In the genomic region with DNA sequence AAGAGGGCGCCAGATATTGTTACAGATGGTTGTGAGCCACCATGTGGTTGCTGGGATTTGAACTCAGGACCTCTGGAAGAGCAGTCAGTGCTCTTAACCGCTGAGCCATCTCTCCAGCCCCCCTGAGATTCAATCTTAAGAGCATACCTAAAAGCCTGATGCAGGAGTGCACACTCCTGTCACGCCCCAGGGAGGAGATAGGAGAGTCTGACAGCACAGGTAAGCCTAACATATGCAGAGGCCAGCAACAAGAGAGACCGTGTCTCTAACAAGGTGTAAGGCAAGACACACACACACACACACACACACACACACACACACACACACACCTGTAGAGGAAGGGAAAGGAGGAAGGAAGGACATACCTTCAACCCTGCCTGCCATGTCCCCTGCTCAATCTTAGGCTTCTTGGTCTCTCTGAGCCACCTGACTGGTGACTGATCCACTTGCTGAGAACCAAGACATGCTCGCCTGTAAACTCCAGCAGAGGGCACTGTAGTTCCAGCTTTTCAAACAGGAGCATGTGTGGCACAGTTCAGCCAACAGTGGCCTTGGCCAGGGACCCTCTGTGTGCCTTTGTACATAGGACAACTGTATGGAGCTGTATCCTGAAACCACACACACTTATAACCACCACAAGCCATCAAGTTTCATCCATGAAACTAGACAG, we compare ENCODE assay signal across 8 mouse cellular contexts. TPM values are rescaled to one million over a fixed set of nuclear protein-coding genes. Genes with fewer than 3 reads are reported as not detected.
A peak's percentile ranks its signal among the peaks of the same experiment; 100 is the strongest.
DNase-seq lines count a peak whose midpoint lies in the region; ATAC-seq lines count a peak whose summit lies in the region.

No protein-coding gene starts in this region.

- peak; percentile 62 for ATAC-seq in embryonic facial prominence, embryonic 13.5 days (ENCODE audit: insufficient number of reproducible peaks, insufficient read depth, low FRiP score, low TSS enrichment, low read depth)
- ATAC-seq in heart, embryonic 12.5 days (ENCODE audit: insufficient number of reproducible peaks, low FRiP score): peak; percentile 74
- ATAC-seq in liver, embryonic 11.5 days (replicated peaks; ENCODE audit: low FRiP score): peak; percentile 80

- no peak overlapping the region for H3K9ac ChIP-seq in embryonic facial prominence, embryonic 13.5 days
- 0 out of 2 replicates have a peak overlapping the region, but pooled peaks have one; percentile 41 for H3K9ac ChIP-seq in heart, embryonic 12.5 days
- H3K9ac ChIP-seq in liver, embryonic 11.5 days (ENCODE audit: low read depth, low read length): no peak overlapping the region

- 43% methylated on average over 5 of the region's 5 CpGs for WGBS in embryonic facial prominence, embryonic 13.5 days
- 37% methylated on average over 5 of the region's 5 CpGs for WGBS in heart, embryonic 12.5 days
- 35% methylated on average over 5 of the region's 5 CpGs for WGBS in liver, embryonic 11.5 days

- H3K27me3 ChIP-seq in embryonic facial prominence, embryonic 13.5 days: no peaks in the 10 kb centered on the region
- 0 out of 2 replicates have a peak, but pooled peaks cover 3% of the 10 kb centered on the region for H3K27me3 ChIP-seq in heart, embryonic 12.5 days (replicated peaks)
- no peaks in the 10 kb centered on the region; the same call in 1 of the 2 replicates for H3K27me3 ChIP-seq in liver, embryonic 11.5 days (replicated peaks; ENCODE audit: control insufficient read depth, insufficient read depth, low read length)

- no peaks in the 10 kb centered on the region for H3K9me3 ChIP-seq in embryonic facial prominence, embryonic 13.5 days
- H3K9me3 ChIP-seq in heart, embryonic 12.5 days (replicated peaks): no peaks in the 10 kb centered on the region
- H3K9me3 ChIP-seq in liver, embryonic 11.5 days (ENCODE audit: control insufficient read depth, low read length): no peaks in the 10 kb centered on the region

- H3K4me3 ChIP-seq in embryonic facial prominence, embryonic 13.5 days: no peak overlapping the region
- no peak overlapping the region for H3K4me3 ChIP-seq in heart, embryonic 12.5 days
- H3K4me3 ChIP-seq in liver, embryonic 11.5 days (ENCODE audit: low read depth, low read length): no peak overlapping the region

- H3K36me3 ChIP-seq in embryonic facial prominence, embryonic 13.5 days: no peaks in the 10 kb centered on the region
- no peaks in the 10 kb centered on the region for H3K36me3 ChIP-seq in heart, embryonic 12.5 days
- H3K36me3 ChIP-seq in liver, embryonic 11.5 days (ENCODE audit: control insufficient read depth, insufficient read depth, low read length): no peaks in the 10 kb centered on the region

- H3K27ac ChIP-seq in embryonic facial prominence, embryonic 13.5 days: no peak overlapping the region
- H3K27ac ChIP-seq in heart, embryonic 12.5 days (ENCODE audit: poor library complexity, severe bottlenecking): no peak overlapping the region
- no peak overlapping the region for H3K27ac ChIP-seq in liver, embryonic 11.5 days (ENCODE audit: low read depth, low read length)

- H3K4me1 ChIP-seq in embryonic facial prominence, embryonic 13.5 days: no peaks in the 10 kb centered on the region
- peaks cover 16% of the 10 kb centered on the region for H3K4me1 ChIP-seq in heart, embryonic 12.5 days (replicated peaks)
- no peaks in the 10 kb centered on the region for H3K4me1 ChIP-seq in liver, embryonic 11.5 days (replicated peaks; ENCODE audit: control insufficient read depth, insufficient read depth, low read length)

- peak; percentile 90 for DNase-seq in CD4-positive, CD25-positive, alpha-beta regulatory T cell, adult 2 months (ENCODE audit: low read depth, low spot score)
- peak; percentile 67 to 77 for DNase-seq in adrenal gland, postnatal 36 days
- DNase-seq in kidney, postnatal 10 days: peak; percentile 90
- peak; percentile 60 for DNase-seq in liver, embryonic 11.5 days (ENCODE audit: low spot score)
- DNase-seq in neural tube, embryonic 10.5 days (ENCODE audit: extremely low spot score, low spot score): peak; percentile 75
- peak; percentile 80 for DNase-seq in testis, postnatal 10 days (ENCODE audit: low spot score)

- H3K4me2 ChIP-seq in embryonic facial prominence, embryonic 13.5 days: no peak overlapping the region
- H3K4me2 ChIP-seq in heart, embryonic 12.5 days: no peak overlapping the region
- no peak overlapping the region for H3K4me2 ChIP-seq in liver, embryonic 11.5 days

RNA-seq across cellular contexts. Expression of gene 4930415O20Rik, which starts 9.1 kb away (rescaled TPM):
- total RNA-seq in adrenal gland, postnatal 36 days (2021): 1 to 10 TPM in 1 of 2 experiments, under 1 TPM in 1; 0.83 to 1.1 TPM
- not detected in 2 replicates for polyA plus RNA-seq in embryonic facial prominence, embryonic 13.5 days (2015; fragmentation: Nextera tagmentation; extraction: Ambion mirVana)
- polyA plus RNA-seq in heart, embryonic 12.5 days (2016; fragmentation: Nextera tagmentation; extraction: Ambion mirVana): not detected in 2 replicates
- 0.55 TPM in 1 of 2 replicates, not detected in the other for polyA plus RNA-seq in liver, embryonic 11.5 days (2014; fragmentation: Nextera tagmentation; extraction: Ambion mirVana)

RNA-seq across cellular contexts. Expression of gene Ccnt1, which starts 9.2 kb away (rescaled TPM):
- 10 to 100 TPM; 55.6 to 67.1 TPM for total RNA-seq in adrenal gland, postnatal 36 days (2021)
- 63.1 and 66.2 TPM in 2 replicates for polyA plus RNA-seq in embryonic facial prominence, embryonic 13.5 days (2015; fragmentation: Nextera tagmentation; extraction: Ambion mirVana)
- polyA plus RNA-seq in heart, embryonic 12.5 days (2016; fragmentation: Nextera tagmentation; extraction: Ambion mirVana): 37.9 and 39.5 TPM in 2 replicates
- polyA plus RNA-seq in liver, embryonic 11.5 days (2014; fragmentation: Nextera tagmentation; extraction: Ambion mirVana): 56.0 and 56.3 TPM in 2 replicates

RNA-seq across cellular contexts. Expression of gene Adcy6, which starts 29.9 kb away (rescaled TPM):
- 10 to 100 TPM; 43.8 to 62.6 TPM for total RNA-seq in adrenal gland, postnatal 36 days (2021)
- 11.7 and 19.5 TPM in 2 replicates for polyA plus RNA-seq in embryonic facial prominence, embryonic 13.5 days (2015; fragmentation: Nextera tagmentation; extraction: Ambion mirVana)
- polyA plus RNA-seq in heart, embryonic 12.5 days (2016; fragmentation: Nextera tagmentation; extraction: Ambion mirVana): 46.7 and 46.8 TPM in 2 replicates
- 8.3 and 12.3 TPM in 2 replicates for polyA plus RNA-seq in liver, embryonic 11.5 days (2014; fragmentation: Nextera tagmentation; extraction: Ambion mirVana)

RNA-seq across cellular contexts. Expression of gene Kansl2, which starts 45.9 kb away (rescaled TPM):
- total RNA-seq in adrenal gland, postnatal 36 days (2021): 10 to 100 TPM; 88.0 to 91.3 TPM
- polyA plus RNA-seq in embryonic facial prominence, embryonic 13.5 days (2015; fragmentation: Nextera tagmentation; extraction: Ambion mirVana): 139 and 142 TPM in 2 replicates
- polyA plus RNA-seq in heart, embryonic 12.5 days (2016; fragmentation: Nextera tagmentation; extraction: Ambion mirVana): 95.9 and 99.7 TPM in 2 replicates
- 92.6 and 94.2 TPM in 2 replicates for polyA plus RNA-seq in liver, embryonic 11.5 days (2014; fragmentation: Nextera tagmentation; extraction: Ambion mirVana)

RNA-seq across cellular contexts. Expression of gene Cacnb3, which starts 50.7 kb away (rescaled TPM):
- total RNA-seq in adrenal gland, postnatal 36 days (2021): 10 to 100 TPM; 10.2 to 13.3 TPM
- polyA plus RNA-seq in embryonic facial prominence, embryonic 13.5 days (2015; fragmentation: Nextera tagmentation; extraction: Ambion mirVana): 55.6 and 55.7 TPM in 2 replicates
- polyA plus RNA-seq in heart, embryonic 12.5 days (2016; fragmentation: Nextera tagmentation; extraction: Ambion mirVana): 9.5 and 10.3 TPM in 2 replicates
- polyA plus RNA-seq in liver, embryonic 11.5 days (2014; fragmentation: Nextera tagmentation; extraction: Ambion mirVana): 13.2 TPM in 2 replicates
